Mouse (Mus musculus) midbrain, embryonic 12.5 days (tissue): ENCODE results near the gene Fam81b. TPM values are rescaled to one million over a fixed set of nuclear protein-coding genes. Genes with fewer than 3 reads are reported as not detected.
"Not testable (repeated sequence)": the region's sequence is repeated elsewhere in the genome, so short reads cannot be mapped to it uniquely, and the experiment has no call there.

Experiments used
- ATAC-seq: fragments of 200-750 bp; cut with Nextera tagmentation; 2 replicates; pipeline ENCODE4 v1.8.0; 2017; ENCODE audit warnings: low read depth, moderate TSS enrichment, moderate library complexity; ENCODE audit not compliant: low FRiP score
- H3K27ac ChIP-seq: fragments of 300-500 bp; sonication (generic); replicated peaks from 2 replicates; pipeline ENCODE4 v1.5.1; 2016; ENCODE audit warnings: mild to moderate bottlenecking
- H3K27me3 ChIP-seq: fragments of 300-500 bp; sonication (generic); 2 replicates; pipeline ENCODE4 v1.6.1; 2016; ENCODE audit warnings: mild to moderate bottlenecking
- H3K36me3 ChIP-seq: fragments of 300-500 bp; sonication (generic); 2 replicates; pipeline ENCODE4 v1.6.1; 2016
- H3K4me1 ChIP-seq: fragments of 300-500 bp; sonication (generic); 2 replicates; pipeline ENCODE4 v1.6.1; 2016
- H3K4me2 ChIP-seq: fragments of 300-500 bp; sonication (generic); replicated peaks from 2 replicates; pipeline ENCODE4 v1.6.1; 2016; ENCODE audit warnings: mild to moderate bottlenecking, moderate library complexity
- H3K4me3 ChIP-seq: fragments of 300-500 bp; sonication (generic); 2 replicates; pipeline ENCODE4 v1.5.1; 2016; ENCODE audit warnings: mild to moderate bottlenecking
- H3K9ac ChIP-seq: fragments of 300-500 bp; sonication (generic); replicated peaks from 2 replicates; pipeline ENCODE4 v1.6.1; 2016; ENCODE audit warnings: mild to moderate bottlenecking, moderate library complexity
- H3K9me3 ChIP-seq: fragments of 300-500 bp; sonication (generic); 2 replicates; pipeline ENCODE4 v1.6.1; 2016; ENCODE audit warnings: mild to moderate bottlenecking
- WGBS: fragments of 180-500 bp; shearing (Covaris S2); methylation state at CpG from one replicate; pipeline ENCODE4 v1.1.7; 2016; 5-methylcytosine and 5-hydroxymethylcytosine counted together
- polyA plus RNA-seq: library from polyadenylated mRNA; unstranded; fragments of >200 nt; fragmentation: Nextera tagmentation; extraction: Ambion mirVana; gene quantifications from 2 replicates; pipeline ENCODE4 v1.2.1, GENCODE M21; 2016

Gene Fam81b
- polyA plus RNA-seq = 0.34 TPM in 1 of 2 replicates, not detected in the other

- Histone ChIP-seq H3K9ac (no peak within 1 kb of the TSS), H3K9me3 (no peaks in the 10 kb centered on the region), H3K4me1 (no peaks in the 10 kb centered on the region), H3K4me3 (no peak within 1 kb of the TSS), H3K4me2 (no peak within 1 kb of the TSS), H3K27me3 (no peaks in the 10 kb centered on the region), H3K27ac (no peak within 1 kb of the TSS), H3K36me3 (no peaks in the 10 kb centered on the region)
- 50% methylated on average over 7 of the region's 7 CpGs for WGBS
- no peak for ATAC-seq
Observed at GRCm38 (mm10) chr13:76304637-76305122, at the start of gene Fam81b. Fam81b (minus strand) TSS chr13:76305072.

DNA sequence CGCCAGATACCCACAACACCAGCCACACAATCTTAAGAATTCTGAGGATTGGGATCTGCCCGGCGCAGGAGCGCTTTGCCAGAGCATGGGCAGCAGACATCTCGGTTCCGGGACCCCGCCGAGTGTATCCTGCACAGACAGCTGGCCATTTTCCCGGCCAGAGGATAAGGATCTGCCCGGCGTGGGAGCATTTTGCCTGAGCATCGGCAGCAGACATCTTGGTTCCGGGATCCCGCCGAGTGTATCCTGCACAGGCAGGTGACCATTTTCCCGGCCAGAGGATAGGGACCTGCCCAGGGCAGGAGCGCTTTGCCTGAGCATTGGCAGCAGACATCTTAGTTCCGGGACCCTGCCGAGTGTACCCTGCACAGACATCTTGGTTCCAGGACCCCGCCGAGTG is 41.1 kb upstream of the Fam81b start:
- H3K4me1 ChIP-seq, ATAC-seq, H3K9ac ChIP-seq, H3K36me3 ChIP-seq, H3K27ac ChIP-seq, H3K4me3 ChIP-seq, H3K4me2 ChIP-seq, H3K27me3 ChIP-seq, H3K9me3 ChIP-seq: not testable (repeated sequence)
- 89% methylated on average over 21 of the region's 21 CpGs for WGBS

DNA sequence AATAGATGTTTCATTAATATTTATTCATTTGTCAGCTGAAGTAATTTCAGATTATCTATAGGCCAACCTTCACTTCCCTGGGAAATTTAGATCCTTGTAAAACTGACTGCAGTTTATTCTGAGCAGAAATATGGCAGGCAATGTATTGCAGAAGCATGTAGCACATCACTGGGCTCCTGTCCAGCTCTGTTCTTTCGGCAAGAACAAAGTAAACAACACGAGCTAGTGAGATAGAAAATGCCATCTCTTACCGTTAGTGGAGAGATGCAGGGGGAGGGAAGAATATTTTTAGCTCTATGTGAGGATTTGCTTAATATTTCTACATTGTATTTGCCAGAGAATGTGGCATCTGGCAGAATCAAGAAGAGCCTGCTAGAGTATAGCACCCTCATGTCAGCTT is 13.8 kb upstream of the Fam81b start:
- no peaks in the 10 kb centered on the region for H3K4me1 ChIP-seq
- H3K9me3 ChIP-seq = no peaks in the 10 kb centered on the region
- no peak overlapping the region for H3K9ac ChIP-seq
- H3K27ac ChIP-seq = no peak overlapping the region
- no peaks in the 10 kb centered on the region for H3K36me3 ChIP-seq
- 74% methylated on average over 3 of the region's 3 CpGs for WGBS
- H3K4me2 ChIP-seq = no peak overlapping the region
- no peak overlapping the region for H3K4me3 ChIP-seq
- ATAC-seq = no peak
- no peaks in the 10 kb centered on the region for H3K27me3 ChIP-seq

GRCm38 (mm10) chr13:76311580-76311979 is 6.7 kb upstream of the Fam81b start:
- Histone ChIP-seq H3K27ac (no peak overlapping the region), H3K4me3 (no peak overlapping the region), H3K9ac (no peak overlapping the region), H3K36me3 (no peaks in the 10 kb centered on the region), H3K27me3 (no peaks in the 10 kb centered on the region), H3K9me3 (no peaks in the 10 kb centered on the region), H3K4me2 (no peak overlapping the region), H3K4me1 (no peaks in the 10 kb centered on the region)
- no peak for ATAC-seq
- WGBS = 93% methylated on average over 7 of the region's 7 CpGs

DNA sequence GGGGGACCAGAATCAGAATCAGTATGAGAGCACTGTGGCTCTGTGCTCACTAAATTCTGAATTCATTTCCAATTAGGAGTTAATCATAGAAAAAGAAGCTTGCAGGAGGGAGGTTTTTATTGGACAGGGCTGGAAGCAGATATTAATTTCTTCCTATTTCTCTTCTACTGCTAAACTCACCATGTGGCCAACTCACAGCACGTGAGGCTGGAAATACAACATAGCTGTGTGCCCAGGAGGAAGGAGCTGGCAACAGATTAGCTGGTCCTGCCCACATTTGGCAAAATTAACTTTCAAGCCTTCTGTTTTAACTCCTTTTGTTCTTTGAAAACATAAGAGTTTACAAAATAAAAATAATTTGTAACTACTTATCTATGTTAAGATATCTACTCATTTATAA is 3.9 kb upstream of the Fam81b start:
- no peak overlapping the region for H3K4me2 ChIP-seq
- no peak overlapping the region for H3K27ac ChIP-seq
- no peaks in the 10 kb centered on the region for H3K36me3 ChIP-seq
- no peaks in the 10 kb centered on the region for H3K4me1 ChIP-seq
- H3K9ac ChIP-seq = no peak overlapping the region
- H3K4me3 ChIP-seq = no peak overlapping the region
- H3K9me3 ChIP-seq = no peaks in the 10 kb centered on the region
- WGBS = 74% methylated on average over 1 of the region's 1 CpGs
- no peaks in the 10 kb centered on the region for H3K27me3 ChIP-seq
- no peak for ATAC-seq

GRCm38 (mm10) chr13:76305655-76306365 is 938 bp upstream of the Fam81b start:
- 54% methylated on average over 2 of the region's 2 CpGs for WGBS
- no peak overlapping the region for H3K4me3 ChIP-seq
- H3K9ac ChIP-seq = no peak overlapping the region
- H3K27ac ChIP-seq = no peak overlapping the region
- no peaks in the 10 kb centered on the region for H3K27me3 ChIP-seq
- no peaks in the 10 kb centered on the region for H3K4me1 ChIP-seq
- ATAC-seq = no peak
- no peaks in the 10 kb centered on the region for H3K9me3 ChIP-seq
- no peak overlapping the region for H3K4me2 ChIP-seq
- H3K36me3 ChIP-seq = no peaks in the 10 kb centered on the region

- Histone ChIP-seq H3K36me3 (no peaks in the 10 kb centered on the region), H3K27ac (no peak overlapping the region), H3K27me3 (no peaks in the 10 kb centered on the region), H3K9ac (no peak overlapping the region), H3K9me3 (no peaks in the 10 kb centered on the region), H3K4me2 (no peak overlapping the region), H3K4me3 (no peak overlapping the region), H3K4me1 (no peaks in the 10 kb centered on the region)
- ATAC-seq = no peak
- 89% methylated on average over 3 of the region's 3 CpGs for WGBS
Observed at GRCm38 (mm10) chr13:76305241-76305640, 369 bp upstream of the Fam81b start.

DNA sequence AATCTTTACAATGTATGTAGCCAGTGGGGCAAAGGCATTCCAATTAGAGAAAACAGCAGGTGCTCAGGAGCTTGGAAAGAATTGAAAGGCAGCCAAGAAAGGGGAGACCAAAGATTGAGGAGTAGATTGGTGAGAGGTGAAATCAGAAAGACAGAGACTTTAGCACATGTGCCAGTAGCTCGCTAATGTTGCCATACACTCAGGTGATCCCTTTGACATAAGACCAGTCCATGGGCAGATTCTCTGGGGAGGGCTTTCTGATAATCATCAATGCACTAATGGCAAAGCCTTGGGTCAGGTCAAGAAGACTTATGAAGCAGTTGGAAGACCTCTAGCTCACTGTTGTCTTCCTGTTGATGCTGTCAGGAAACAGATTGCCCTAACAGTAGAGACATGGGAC is 671 bp downstream of the Fam81b start:
- H3K9ac ChIP-seq = no peak overlapping the region
- H3K4me1 ChIP-seq = no peaks in the 10 kb centered on the region
- no peak overlapping the region for H3K4me2 ChIP-seq
- H3K27ac ChIP-seq = no peak overlapping the region
- 75% methylated on average over 1 of the region's 1 CpGs for WGBS
- no peaks in the 10 kb centered on the region for H3K9me3 ChIP-seq
- no peaks in the 10 kb centered on the region for H3K36me3 ChIP-seq
- H3K4me3 ChIP-seq = no peak overlapping the region
- ATAC-seq = no peak
- no peaks in the 10 kb centered on the region for H3K27me3 ChIP-seq

DNA sequence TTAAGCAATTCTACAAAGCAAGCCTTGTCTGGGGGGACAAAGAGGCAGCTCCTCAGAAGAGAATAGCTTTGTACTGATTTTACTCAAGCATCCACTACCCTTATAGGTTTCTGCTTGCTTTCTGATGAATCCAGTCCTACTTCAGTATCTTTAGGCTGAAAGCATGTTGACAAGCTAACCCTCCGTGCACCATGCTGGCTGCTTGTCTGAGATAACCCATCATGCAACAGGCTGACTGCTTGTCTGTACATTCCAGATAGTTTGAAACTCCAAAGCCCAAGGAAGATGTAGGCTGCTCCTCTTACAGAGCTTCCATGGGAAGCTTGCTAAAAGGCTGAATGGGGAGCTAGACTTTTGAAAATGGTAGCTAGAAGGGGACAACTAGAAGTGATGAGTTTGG is 1.7 kb downstream of the Fam81b start:
- H3K4me1 ChIP-seq = no peaks in the 10 kb centered on the region

DNA sequence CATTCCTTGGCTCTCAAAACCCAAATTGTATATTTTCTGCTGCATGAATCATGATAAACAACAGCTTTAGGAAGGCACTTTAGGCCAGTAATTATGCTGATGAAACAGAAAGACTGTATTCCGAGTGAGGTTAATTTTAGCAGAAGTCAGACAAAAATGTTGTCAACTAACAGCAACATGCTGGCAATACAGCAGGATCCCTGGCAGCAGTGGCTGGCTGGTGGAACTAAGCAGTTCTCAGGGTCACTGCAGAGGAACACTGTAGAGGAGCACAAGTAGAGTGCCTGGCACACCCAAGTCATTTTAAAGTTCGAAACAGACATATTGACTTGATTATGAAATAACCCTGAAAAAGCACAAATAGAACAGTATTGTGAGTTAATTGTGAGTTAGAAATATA is 2.8 kb downstream of the Fam81b start:
- H3K4me3 ChIP-seq = no peak overlapping the region
- H3K4me1 ChIP-seq = no peaks in the 10 kb centered on the region
- no peaks in the 10 kb centered on the region for H3K27me3 ChIP-seq
- no peak for ATAC-seq
- 87% methylated on average over 2 of the region's 2 CpGs for WGBS
- H3K9me3 ChIP-seq = no peaks in the 10 kb centered on the region
- H3K36me3 ChIP-seq = no peaks in the 10 kb centered on the region
- no peak overlapping the region for H3K4me2 ChIP-seq
- H3K9ac ChIP-seq = no peak overlapping the region
- no peak overlapping the region for H3K27ac ChIP-seq

More for the DNA sequence above, 1.7 kb downstream of the Fam81b start:
- WGBS = 69% methylated on average over 1 of the region's 1 CpGs
- Histone ChIP-seq H3K27ac (no peak overlapping the region), H3K9me3 (no peaks in the 10 kb centered on the region), H3K4me3 (no peak overlapping the region), H3K36me3 (no peaks in the 10 kb centered on the region), H3K4me2 (no peak overlapping the region), H3K27me3 (no peaks in the 10 kb centered on the region), H3K9ac (no peak overlapping the region)
- no peak for ATAC-seq

- H3K4me3 ChIP-seq = no peak overlapping the region
- H3K27ac ChIP-seq = no peak overlapping the region
- no peaks in the 10 kb centered on the region for H3K9me3 ChIP-seq
- 69% methylated on average over 4 of the region's 4 CpGs for WGBS
- ATAC-seq = no peak
- H3K36me3 ChIP-seq = no peaks in the 10 kb centered on the region
- H3K9ac ChIP-seq = no peak overlapping the region
- no peaks in the 10 kb centered on the region for H3K4me1 ChIP-seq
- H3K4me2 ChIP-seq = no peak overlapping the region
- H3K27me3 ChIP-seq = no peaks in the 10 kb centered on the region
Observed at GRCm38 (mm10) chr13:76292050-76292449, 12.8 kb downstream of the Fam81b start.

DNA sequence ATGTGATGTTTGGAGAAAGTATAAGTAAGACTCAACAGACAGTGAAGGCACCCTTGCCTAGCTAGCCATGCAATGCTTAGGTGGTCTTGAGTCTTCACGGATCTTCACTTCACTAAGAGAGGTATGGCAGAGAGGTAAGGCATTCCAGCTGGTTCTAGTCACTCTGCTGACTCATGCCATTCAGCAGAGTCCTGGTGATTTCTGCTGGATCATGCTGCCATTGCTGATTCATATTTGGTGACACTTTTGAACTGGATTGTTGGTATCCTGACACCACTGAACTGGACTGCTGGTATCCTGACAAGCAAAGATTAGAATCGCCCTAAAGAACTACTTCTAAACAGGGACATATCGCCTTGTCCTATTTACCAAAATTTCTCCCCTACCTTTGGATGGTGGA is 20.3 kb downstream of the Fam81b start:
- ATAC-seq = no peak
- Histone ChIP-seq H3K4me3 (no peak overlapping the region), H3K4me1 (no peaks in the 10 kb centered on the region), H3K9ac (no peak overlapping the region), H3K9me3 (no peaks in the 10 kb centered on the region), H3K27me3 (no peaks in the 10 kb centered on the region), H3K36me3 (no peaks in the 10 kb centered on the region), H3K4me2 (no peak overlapping the region), H3K27ac (no peak overlapping the region)
- 94% methylated on average over 3 of the region's 3 CpGs for WGBS
